Mouse (Mus musculus): ENCODE data around the gene Tsga8. TPM values are rescaled to one million over a fixed set of nuclear protein-coding genes. Genes with fewer than 3 reads are reported as not detected.

The Tsga8 gene
- polyA plus RNA-seq (2014; fragmentation: Nextera tagmentation; extraction: Ambion mirVana), result not detected in 2 replicates

- WGBS, result 89% methylated on average over 15 of the region's 15 CpGs
- H3K36me3 ChIP-seq (ENCODE audit: control insufficient read depth, insufficient read depth, low read length), result no peaks in the 10 kb centered on the region
- ATAC-seq (replicated peaks; ENCODE audit: low FRiP score), result no peak
- no peak within 1 kb of the TSS for H3K9ac ChIP-seq (ENCODE audit: low read length)
- no peaks in the 10 kb centered on the region for H3K4me1 ChIP-seq (replicated peaks; ENCODE audit: control insufficient read depth, insufficient read depth, low read length)
- no peaks in the 10 kb centered on the region for H3K9me3 ChIP-seq (ENCODE audit: control insufficient read depth, low read length)
- no peaks in the 10 kb centered on the region for H3K27me3 ChIP-seq (ENCODE audit: control insufficient read depth, insufficient read depth, low read length)
- no peak within 1 kb of the TSS for H3K27ac ChIP-seq (ENCODE audit: low read depth, low read length)
- DNase-seq (ENCODE audit: low spot score), result no peak
- H3K4me2 ChIP-seq (ENCODE audit: low read depth, low read length, severe bottlenecking), result no peak within 1 kb of the TSS
- no peak within 1 kb of the TSS for H3K4me3 ChIP-seq (ENCODE audit: low read depth, low read length)
These were observed at the start of gene Tsga8 for GRCm38 (mm10) chrX:83487598-83487997. Tsga8 (minus strand) TSS chrX:83487924.
